Mouse (Mus musculus) heart, postnatal 0 days (tissue): Measurements from ENCODE around the gene Angel2.

Source experiments
- CTCF ChIP-seq: IDR thresholded peaks from 2 replicates; pipeline ENCODE4 v1.5.1; 2016; ENCODE audit warnings: antibody characterized with exemption, control low read depth, low read depth
- EP300 ChIP-seq: IDR thresholded peaks from 2 replicates; pipeline ENCODE4 v1.6.1; 2016; ENCODE audit warnings: antibody characterized with exemption, low read depth

DNA sequence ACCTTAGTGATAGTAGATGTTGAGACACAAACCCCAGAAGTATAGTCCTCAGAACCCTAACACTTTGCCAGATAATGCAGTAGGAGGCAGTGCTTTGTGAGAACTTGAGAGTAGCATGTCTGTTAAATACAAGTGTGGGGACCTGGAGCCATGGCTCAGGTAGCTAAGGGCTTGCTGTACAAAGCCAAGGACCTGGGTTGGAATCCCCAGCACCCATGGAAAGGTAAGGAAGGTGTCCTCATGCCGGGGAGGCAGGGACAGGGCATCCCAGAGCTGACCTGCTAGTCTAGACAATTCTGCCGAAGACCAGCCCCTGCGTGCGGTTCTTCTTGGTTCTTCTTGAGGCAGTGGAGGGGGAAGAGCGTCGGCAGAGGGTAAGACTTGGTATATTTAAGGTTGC lies 5.3 kb downstream of the Angel2 start:
- TF ChIP-seq EP300 (no peak), CTCF (no peak)
